Mouse (Mus musculus) liver, embryonic 16.5 days (tissue): ENCODE data around the gene Clec18a. TPM values are rescaled to one million over a fixed set of nuclear protein-coding genes. Genes with fewer than 3 reads are reported as not detected.
"Not testable (repeated sequence)": the region's sequence is repeated elsewhere in the genome, so short reads cannot be mapped to it uniquely, and the experiment has no call there.

ENCODE experiments used
- ATAC-seq: fragments of 200-750 bp; cut with Nextera tagmentation; 2 replicates; pipeline ENCODE4 v1.8.0; 2017; ENCODE audit warnings: low read depth, mild to moderate bottlenecking, moderate number of reproducible peaks, moderate library complexity
- H3K27ac ChIP-seq: fragments of 300-500 bp; sonication (generic); 2 replicates; pipeline ENCODE4 v1.5.1; 2014; ENCODE audit warnings: mild to moderate bottlenecking, low read length
- H3K27me3 ChIP-seq: fragments of 300-500 bp; sonication (generic); 2 replicates; pipeline ENCODE4 v1.6.1; 2014; ENCODE audit warnings: low read depth, low read length, mixed read lengths; ENCODE audit not compliant: control insufficient read depth, insufficient read depth
- H3K36me3 ChIP-seq: fragments of 300-500 bp; sonication (generic); 2 replicates; pipeline ENCODE4 v1.6.1; 2014; ENCODE audit warnings: mild to moderate bottlenecking; ENCODE audit not compliant: control insufficient read depth, insufficient read depth
- H3K4me1 ChIP-seq: fragments of 300-500 bp; sonication (generic); 2 replicates; pipeline ENCODE4 v1.6.1; 2014; ENCODE audit warnings: low read depth, low read length, mixed read lengths; ENCODE audit not compliant: control insufficient read depth
- H3K4me2 ChIP-seq: fragments of 300-500 bp; sonication (generic); 2 replicates; pipeline ENCODE4 v1.6.1; 2014; ENCODE audit warnings: low read depth, low read length, mixed read lengths
- H3K4me3 ChIP-seq: fragments of 300-500 bp; sonication (generic); 2 replicates; pipeline ENCODE4 v1.5.1; 2014; ENCODE audit warnings: low read depth, mild to moderate bottlenecking, low read length
- H3K9ac ChIP-seq: fragments of 300-500 bp; sonication (generic); 2 replicates; pipeline ENCODE4 v1.6.1; 2014; ENCODE audit warnings: low read depth, low read length
- H3K9me3 ChIP-seq: fragments of 300-500 bp; sonication (generic); replicated peaks from 2 replicates; pipeline ENCODE4 v1.6.1; 2016; ENCODE audit warnings: low read length; ENCODE audit not compliant: control insufficient read depth
- WGBS: fragments of 180-500 bp; shearing (Covaris S2); extraction: QIAGEN DNeasy Blood & Tissue Kit; methylation state at CpG from one replicate; pipeline ENCODE4 v1.1.7; 2014; ENCODE audit not compliant: insufficient replicate concordance; 5-methylcytosine and 5-hydroxymethylcytosine counted together
- microRNA-seq: library from miRNA; unstranded; fragments of <30 nt; microRNA quantifications from one replicate; pipeline ENCODE4, GENCODE M21; 2016
- polyA plus RNA-seq: library from polyadenylated mRNA; unstranded; fragments of >200 nt; fragmentation: Nextera tagmentation; extraction: Ambion mirVana; gene quantifications from 2 replicates; pipeline ENCODE4 v1.2.1, GENCODE M21; 2015

Gene Clec18a
- polyA plus RNA-seq, 1 experiment from 2014 or later, result not detected

- H3K4me2 ChIP-seq, result peak overlapping the region; percentile 35
- H3K9ac ChIP-seq, result no peak overlapping the region
- H3K4me3 ChIP-seq, result no peak overlapping the region
These were observed 62.6 kb downstream of the Clec18a start for GRCm38 (mm10) chr8:111029589-111029988.

GRCm38 (mm10) chr8:111027391-111027937 lies 64.8 kb downstream of the Clec18a start:
- under 1% methylated on average over 31 of the region's 31 CpGs for WGBS
- Histone ChIP-seq H3K9ac (peak overlapping the region; percentile 88), H3K27me3 (no peaks in the 10 kb centered on the region), H3K27ac (peak overlapping the region; percentile 73), H3K4me1 (peaks cover 7% of the 10 kb centered on the region), H3K4me3 (peak overlapping the region; percentile 77), H3K36me3 (no peaks in the 10 kb centered on the region), H3K4me2 (peak overlapping the region; percentile 93), H3K9me3 (no peaks in the 10 kb centered on the region)
- ATAC-seq, result peak; percentile 97

More at GRCm38 (mm10) chr8:111029589-111029988, 62.6 kb downstream of the Clec18a start:
- no peaks in the 10 kb centered on the region for H3K9me3 ChIP-seq
- no peak for ATAC-seq
- WGBS, result 26% methylated on average over 4 of the region's 4 CpGs
- H3K36me3 ChIP-seq, result no peaks in the 10 kb centered on the region
- H3K27me3 ChIP-seq, result no peaks in the 10 kb centered on the region
- peaks cover 12% of the 10 kb centered on the region for H3K4me1 ChIP-seq
- H3K27ac ChIP-seq, result no peak overlapping the region

GRCm38 (mm10) chr8:111026609-111027008 lies 65.6 kb downstream of the Clec18a start:
- H3K4me2 ChIP-seq, H3K9me3 ChIP-seq, H3K27ac ChIP-seq, H3K9ac ChIP-seq, H3K4me3 ChIP-seq, H3K27me3 ChIP-seq, H3K4me1 ChIP-seq, H3K36me3 ChIP-seq, ATAC-seq: not testable (repeated sequence)
- WGBS, result 94% methylated on average over 1 of the region's 2 CpGs

- not testable (repeated sequence) for H3K4me1 ChIP-seq, H3K4me3 ChIP-seq, H3K27ac ChIP-seq, H3K9me3 ChIP-seq, H3K9ac ChIP-seq, ATAC-seq, H3K27me3 ChIP-seq, H3K4me2 ChIP-seq
- H3K36me3 ChIP-seq, result peaks cover 12% of the 10 kb centered on the region
- WGBS, result 72% methylated on average over 8 of the region's 10 CpGs
These were observed 81.8 kb downstream of the Clec18a start for GRCm38 (mm10) chr8:111010230-111010991.

Small RNA genes lying within 50 kb of the gene (microRNA-seq; reads per million reads assigned to microRNA genes)
- gene Gm24103 (not detected), gene Mir3473d (1.2 reads per million)

Other genes with a start within 250 kb of the Clec18a start
- 28.4 and 29.7 TPM in 2 replicates for gene Cog4, start 245.8 kb downstream of the Clec18a start, polyA plus RNA-seq
- gene Sf3b3, start 245.6 kb downstream of the Clec18a start, polyA plus RNA-seq, result 56.5 and 58.4 TPM in 2 replicates
- 2.7 and 2.9 TPM in 2 replicates for gene Fuk, start 189.9 kb downstream of the Clec18a start, polyA plus RNA-seq
- 21.0 and 23.7 TPM in 2 replicates for gene St3gal2, start 172.5 kb downstream of the Clec18a start, polyA plus RNA-seq
- gene Ddx19a, start 94.6 kb downstream of the Clec18a start, polyA plus RNA-seq, result 8.5 and 8.8 TPM in 2 replicates
- gene Ddx19b, start 60.7 kb downstream of the Clec18a start, polyA plus RNA-seq, result 2.6 and 2.7 TPM in 2 replicates
- gene Aars, start 59.3 kb downstream of the Clec18a start, polyA plus RNA-seq, result 49.9 and 51.8 TPM in 2 replicates
- gene Exosc6, start 36.1 kb downstream of the Clec18a start, polyA plus RNA-seq, result not detected in 2 replicates
- gene Pdpr, start 2.2 kb upstream of the Clec18a start, polyA plus RNA-seq, result 2.5 and 2.9 TPM in 2 replicates
- gene Glg1, start 166.8 kb upstream of the Clec18a start, polyA plus RNA-seq, result 14.6 and 17.4 TPM in 2 replicates
- 44.6 and 48.2 TPM in 2 replicates for gene Rfwd3, start 207.8 kb upstream of the Clec18a start, polyA plus RNA-seq
- 2.8 and 3.3 TPM in 2 replicates for gene Mlkl, start 245.8 kb upstream of the Clec18a start, polyA plus RNA-seq